Comparison of ENCODE assay signal across 14 mouse cellular contexts in the genomic region with DNA sequence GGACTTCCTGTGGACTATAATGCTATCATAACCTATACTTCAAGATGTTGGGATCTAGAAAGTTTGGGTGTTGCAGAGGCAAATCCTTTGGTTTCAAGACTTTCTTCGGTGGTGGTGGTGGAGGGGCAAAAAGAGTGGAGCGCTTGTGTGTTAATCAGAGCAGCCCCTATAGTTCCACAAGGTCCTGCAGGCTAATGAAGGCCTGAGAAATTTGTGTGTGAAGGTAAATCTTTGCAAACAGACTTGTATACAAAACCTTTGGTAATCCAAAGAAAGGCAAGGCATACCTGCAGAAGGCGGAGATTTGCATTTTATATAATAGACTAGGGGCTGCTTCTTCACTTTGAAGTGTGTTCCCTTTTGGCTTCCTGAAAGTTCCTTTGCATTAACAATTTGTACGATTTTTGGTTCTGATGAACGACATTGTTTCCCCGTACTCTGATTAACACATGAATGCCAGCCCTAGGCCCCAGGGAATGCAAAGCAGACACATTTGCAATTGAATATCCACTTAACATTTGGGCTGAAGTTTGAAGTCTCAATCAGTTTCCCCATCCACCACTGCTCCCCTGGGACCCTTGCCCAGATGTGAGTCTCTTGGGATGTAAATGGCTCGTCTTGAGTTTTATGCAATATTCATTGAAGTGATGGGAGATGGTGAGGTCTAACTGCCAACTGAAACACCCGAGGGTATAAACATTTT.
DNase-seq lines count a peak whose midpoint lies in the region; ATAC-seq and TF ChIP-seq lines count a peak whose summit lies in the region.
"Had no signal": no experiment of that assay in that cellular context is flagged by ENCODE, and none has a peak within 500 bp of the region (broad histone marks: within the 10 kb centered on the region; RNA-seq: fewer than 3 reads in every experiment).

No protein-coding gene starts in this region.

- no peak overlapping the region for H3K4me3 ChIP-seq in forebrain, postnatal 0 days (ENCODE audit: low read depth, low read length)
- no peak overlapping the region for H3K4me3 ChIP-seq in midbrain, embryonic 13.5 days (replicated peaks)
- H3K4me3 ChIP-seq in intestine, postnatal 0 days (ENCODE audit: low read depth, low read length): no peak overlapping the region
- H3K4me3 ChIP-seq: heart, embryonic 13.5 days; liver, embryonic 12.5 days had no signal

- H3K27me3 ChIP-seq in forebrain, postnatal 0 days (ENCODE audit: insufficient read depth, low read length): no peaks in the 10 kb centered on the region
- H3K27me3 ChIP-seq in midbrain, embryonic 13.5 days: peaks cover 13% of the 10 kb centered on the region
- no peaks in the 10 kb centered on the region for H3K27me3 ChIP-seq in intestine, postnatal 0 days (replicated peaks; ENCODE audit: control insufficient read depth, insufficient read depth, low read length)

- 9% methylated on average over 8 of the region's 8 CpGs for WGBS in forebrain, postnatal 0 days
- WGBS in midbrain, embryonic 13.5 days: 11% methylated on average over 8 of the region's 8 CpGs
- WGBS in intestine, postnatal 0 days: 57% methylated on average over 8 of the region's 8 CpGs

- peaks cover 4% of the 10 kb centered on the region; the same call in 1 of the 2 replicates for H3K4me1 ChIP-seq in forebrain, postnatal 0 days (ENCODE audit: insufficient read depth)
- H3K4me1 ChIP-seq in midbrain, embryonic 13.5 days (replicated peaks): peaks cover 22% of the 10 kb centered on the region
- H3K4me1 ChIP-seq in intestine, postnatal 0 days (replicated peaks; ENCODE audit: control insufficient read depth, insufficient read depth, low read length): no peaks in the 10 kb centered on the region
- H3K4me1 ChIP-seq: liver, embryonic 12.5 days had no signal

- no peak for TF ChIP-seq CTCF in forebrain, postnatal 0 days (IDR thresholded peaks at IDR 0.05; ENCODE audit: low read depth)
- TF ChIP-seq CTCF in intestine, postnatal 0 days (IDR thresholded peaks at IDR 0.05; ENCODE audit: low read depth): no peak

- no peak overlapping the region for H3K9ac ChIP-seq in forebrain, postnatal 0 days
- no peak overlapping the region for H3K9ac ChIP-seq in midbrain, embryonic 13.5 days (replicated peaks)
- H3K9ac ChIP-seq in intestine, postnatal 0 days (ENCODE audit: low read depth, low read length): no peak overlapping the region
- H3K9ac ChIP-seq: heart, embryonic 13.5 days; liver, embryonic 12.5 days had no signal

- peak; percentile 61; the same call in 1 of the 2 replicates for ATAC-seq in forebrain, postnatal 0 days
- peak; percentile 43; the same call in 1 of the 2 replicates for ATAC-seq in midbrain, embryonic 13.5 days
- ATAC-seq in intestine, postnatal 0 days: no peak
- ATAC-seq: liver, embryonic 12.5 days had no signal

- H3K9me3 ChIP-seq in forebrain, postnatal 0 days (ENCODE audit: low read length): no peaks in the 10 kb centered on the region
- H3K9me3 ChIP-seq in midbrain, embryonic 13.5 days: no peaks in the 10 kb centered on the region
- no peaks in the 10 kb centered on the region for H3K9me3 ChIP-seq in intestine, postnatal 0 days (ENCODE audit: control insufficient read depth)
- H3K9me3 ChIP-seq: heart, embryonic 13.5 days; liver, embryonic 12.5 days had no signal

- H3K27ac ChIP-seq in forebrain, postnatal 0 days (ENCODE audit: low read depth, low read length): no peak overlapping the region; the same call in 1 of the 2 replicates
- H3K27ac ChIP-seq in midbrain, embryonic 13.5 days: no peak overlapping the region
- no peak overlapping the region for H3K27ac ChIP-seq in intestine, postnatal 0 days (ENCODE audit: low read depth, low read length)
- H3K27ac ChIP-seq: heart, embryonic 13.5 days; liver, embryonic 12.5 days had no signal

- H3K36me3 ChIP-seq in forebrain, postnatal 0 days (ENCODE audit: insufficient read depth): no peaks in the 10 kb centered on the region
- no peaks in the 10 kb centered on the region for H3K36me3 ChIP-seq in midbrain, embryonic 13.5 days
- no peaks in the 10 kb centered on the region for H3K36me3 ChIP-seq in intestine, postnatal 0 days (ENCODE audit: control insufficient read depth, insufficient read depth)
- H3K36me3 ChIP-seq: G1E; heart, embryonic 13.5 days; liver, embryonic 12.5 days had no signal

- peak; percentile 47 for DNase-seq in embryo, embryonic 11 days
- no peak for DNase-seq in embryo, embryonic 9.5 days (ENCODE audit: extremely low spot score)
- peak; percentile 98 for DNase-seq in R1 (ENCODE audit: low read depth, low spot score)
- peak; percentile 37 for DNase-seq in forebrain, postnatal 0 days
- no peak for DNase-seq in spleen, adult 12 weeks (ENCODE audit: low spot score)
- no peak for DNase-seq in lung, adult 18-20 months
- DNase-seq: cerebellum, postnatal 25 days; kidney, postnatal 14 days; lung, postnatal 4 days had no signal

- H3K4me2 ChIP-seq in forebrain, postnatal 0 days (ENCODE audit: low read depth): peak overlapping the region; percentile 35; the same call in 1 of the 2 replicates
- H3K4me2 ChIP-seq in midbrain, embryonic 13.5 days (replicated peaks): peak overlapping the region; percentile 49
- H3K4me2 ChIP-seq in intestine, postnatal 0 days (replicated peaks; ENCODE audit: low read depth): no peak overlapping the region
- H3K4me2 ChIP-seq: heart, embryonic 13.5 days; liver, embryonic 12.5 days had no signal

Comparison
In these comparisons a context has a peak if more than half of its experiments do, and no peak if none do; other contexts are left out.
1. DNase-seq: peak in embryo, embryonic 11 days (single experiment), R1 (single experiment) and forebrain, postnatal 0 days (single experiment); none in embryo, embryonic 9.5 days (single experiment), spleen, adult 12 weeks (single experiment) and lung, adult 18-20 months (0 of 2).